Mouse (Mus musculus) cortical plate, adult 2 months (tissue): Measurements from ENCODE around the gene Medag. TPM values are rescaled to one million over a fixed set of nuclear protein-coding genes. Genes with fewer than 3 reads are reported as not detected.

Experiments
- H3K27ac ChIP-seq: fragments of 200-500 bp; 2 replicates; pipeline ENCODE4 v1.5.1; 2012; ENCODE audit warnings: low read length, control low read depth, inconsistent platforms; ENCODE audit not compliant: insufficient read depth
- H3K4me1 ChIP-seq: fragments of 200-500 bp; 2 replicates; pipeline ENCODE4 v1.6.1; 2011; ENCODE audit warnings: low read length; ENCODE audit not compliant: control insufficient read depth, insufficient read depth
- H3K4me3 ChIP-seq: fragments of 200-500 bp; 2 replicates; pipeline ENCODE4 v1.5.1; 2011; ENCODE audit warnings: mild to moderate bottlenecking, low read length, control low read depth; ENCODE audit not compliant: insufficient read depth
- CTCF ChIP-seq: fragments of 200-500 bp; IDR thresholded peaks from 2 replicates; pipeline ENCODE4 v1.5.1; 2011; ENCODE audit warnings: mild to moderate bottlenecking, control low read depth, low read length; ENCODE audit not compliant: insufficient read depth; ENCODE audit errors: extremely low read depth
- POLR2A ChIP-seq: fragments of 200-500 bp; IDR thresholded peaks from 2 replicates; pipeline ENCODE4 v1.6.1; 2011; ENCODE audit warnings: mild to moderate bottlenecking, low read length, control low read depth; ENCODE audit not compliant: insufficient read depth; ENCODE audit errors: extremely low read depth
- polyA plus RNA-seq: library from polyadenylated mRNA; depleted of rRNA; stranded (reverse); fragments of >200 nt; gene quantifications from 2 replicates; pipeline ENCODE4 v1.2.3, GENCODE M21; 2012

Medag gene
- polyA plus RNA-seq, 1 experiment, result 10.5 TPM

- H3K4me3 ChIP-seq, result no peak overlapping the region
- H3K4me1 ChIP-seq, result peaks cover 5% of the 10 kb centered on the region
- TF ChIP-seq CTCF (no peak), POLR2A (no peak)
- H3K27ac ChIP-seq, result no peak overlapping the region
Measured at GRCm38 (mm10) chr5:149401446-149401975, 10.0 kb upstream of the Medag start.

DNA sequence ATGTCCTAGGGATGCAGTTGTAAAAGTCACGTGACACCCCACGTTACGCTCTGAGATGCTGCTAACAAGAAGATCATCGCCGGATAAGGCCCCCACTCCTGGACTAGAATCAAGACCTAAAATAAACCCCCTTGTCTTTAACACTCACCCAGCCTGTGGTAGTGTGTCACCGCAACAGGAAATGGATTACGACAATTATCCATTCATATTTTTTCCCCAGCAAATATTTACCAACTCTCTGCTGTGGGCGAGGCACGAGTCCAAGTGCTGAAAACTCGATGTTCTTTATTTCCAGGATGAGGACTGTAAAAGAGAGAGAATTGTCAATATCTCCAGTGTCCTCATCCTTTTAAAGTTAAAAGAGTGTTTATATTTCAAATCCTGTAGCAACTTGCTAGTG, 9.5 kb upstream of the Medag start:
- no peak overlapping the region for H3K27ac ChIP-seq
- H3K4me3 ChIP-seq, result no peak overlapping the region
- no peak for TF ChIP-seq POLR2A
- no peak for TF ChIP-seq CTCF
- peaks cover 6% of the 10 kb centered on the region for H3K4me1 ChIP-seq

DNA sequence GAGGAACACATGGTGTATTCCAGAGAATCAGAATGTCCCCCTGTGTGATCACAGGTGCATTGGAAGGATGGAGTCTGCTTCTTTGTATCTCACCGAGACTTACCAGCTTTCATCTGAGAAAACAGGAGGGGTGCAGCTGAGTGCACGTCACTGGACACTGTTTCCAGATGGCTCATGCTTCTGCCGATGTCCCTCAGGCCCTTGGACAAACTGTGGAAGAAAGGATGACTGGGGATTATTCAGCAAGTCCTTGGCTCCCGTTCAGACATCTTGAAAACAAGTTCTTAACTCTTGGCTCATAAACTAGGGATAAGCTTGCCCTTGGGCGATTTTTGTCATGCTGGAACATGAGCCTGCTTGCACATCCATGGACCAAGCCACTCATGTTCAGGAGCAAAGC, 8.2 kb upstream of the Medag start:
- H3K4me1 ChIP-seq, result peaks cover 6% of the 10 kb centered on the region
- TF ChIP-seq POLR2A (no peak), CTCF (no peak)
- no peak overlapping the region for H3K27ac ChIP-seq
- no peak overlapping the region for H3K4me3 ChIP-seq

- no peak for TF ChIP-seq POLR2A
- TF ChIP-seq CTCF, result no peak
- H3K27ac ChIP-seq, result no peak overlapping the region
- no peak overlapping the region for H3K4me3 ChIP-seq
- H3K4me1 ChIP-seq, result peaks cover 6% of the 10 kb centered on the region
Measured at GRCm38 (mm10) chr5:149404710-149405109, 6.8 kb upstream of the Medag start.

DNA sequence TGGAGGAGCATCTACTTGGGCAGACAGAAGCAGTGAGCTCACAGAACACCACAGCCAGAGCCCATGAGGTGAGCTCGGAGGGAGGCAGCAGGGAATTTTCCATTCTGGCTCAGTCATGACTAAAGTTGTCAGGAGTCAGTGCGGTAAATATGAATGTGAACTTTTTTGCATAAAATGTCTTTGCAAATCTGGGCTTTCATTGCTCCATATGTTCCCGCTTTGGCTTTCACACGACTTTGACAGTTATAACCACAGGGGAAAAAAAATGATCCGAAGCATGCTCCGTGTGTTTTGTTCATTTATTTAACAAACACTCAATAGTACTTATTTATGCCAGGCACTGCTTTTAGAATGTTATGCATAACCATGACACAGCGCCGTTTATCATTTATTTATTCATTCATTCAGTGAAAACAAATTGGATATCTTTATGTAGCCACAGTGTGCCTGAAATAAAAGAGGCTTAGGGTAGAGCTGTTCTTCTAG, 4.7 kb upstream of the Medag start:
- H3K27ac ChIP-seq, result peak overlapping the region; percentile 90
- TF ChIP-seq CTCF (no peak), POLR2A (no peak)
- peaks cover 11% of the 10 kb centered on the region for H3K4me1 ChIP-seq
- H3K4me3 ChIP-seq, result no peak overlapping the region

GRCm38 (mm10) chr5:149409502-149409901, 2.0 kb upstream of the Medag start:
- TF ChIP-seq POLR2A, result no peak
- H3K27ac ChIP-seq, result no peak overlapping the region
- H3K4me1 ChIP-seq, result peaks cover 11% of the 10 kb centered on the region
- H3K4me3 ChIP-seq, result no peak overlapping the region

DNA sequence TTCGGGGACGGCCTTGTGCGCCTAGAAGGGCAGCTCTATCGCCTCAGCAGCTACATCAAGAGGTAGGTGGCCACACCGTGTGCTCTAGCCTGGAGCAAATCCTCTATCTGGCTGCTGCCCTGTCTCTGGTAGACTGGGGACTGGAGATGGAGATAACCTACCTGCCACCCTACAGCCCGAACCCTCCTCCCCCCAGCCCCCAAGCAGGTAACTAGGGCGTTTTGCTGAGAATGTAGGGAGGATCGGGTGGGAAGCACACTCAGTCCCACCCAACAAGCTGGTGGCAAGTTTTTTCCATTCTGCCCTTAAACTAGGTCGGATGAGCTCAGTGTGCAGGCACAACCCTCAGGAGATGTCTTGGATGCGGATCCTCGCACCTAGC, 636 bp downstream of the Medag start:
- 0 out of 2 replicates have a peak, but pooled peaks have one; percentile 18 for TF ChIP-seq POLR2A
- no peak for TF ChIP-seq CTCF
- peak overlapping the region; percentile 84 for H3K27ac ChIP-seq
- peaks cover 5% of the 10 kb centered on the region; the same call in 1 of the 2 replicates for H3K4me1 ChIP-seq
- H3K4me3 ChIP-seq, result peak overlapping the region; percentile 36

- Histone ChIP-seq H3K4me3 (peak overlapping the region; percentile 36), H3K27ac (no peak overlapping the region), H3K4me1 (peaks cover 5% of the 10 kb centered on the region; the same call in 1 of the 2 replicates)
- no peak for TF ChIP-seq CTCF
- TF ChIP-seq POLR2A, result no peak
Measured at GRCm38 (mm10) chr5:149412671-149413070, 1.1 kb downstream of the Medag start.

GRCm38 (mm10) chr5:149414369-149415167, 3.0 kb downstream of the Medag start:
- H3K4me1 ChIP-seq, result peaks cover 5% of the 10 kb centered on the region; the same call in 1 of the 2 replicates
- TF ChIP-seq CTCF (no peak), POLR2A (no peak)
- no peak overlapping the region for H3K27ac ChIP-seq
- no peak overlapping the region for H3K4me3 ChIP-seq

GRCm38 (mm10) chr5:149417381-149417780, 5.8 kb downstream of the Medag start:
- TF ChIP-seq CTCF, result peak; percentile 43
- TF ChIP-seq POLR2A, result no peak
- H3K4me3 ChIP-seq, result no peak overlapping the region
- no peaks in the 10 kb centered on the region for H3K4me1 ChIP-seq
- H3K27ac ChIP-seq, result no peak overlapping the region
